Mouse (Mus musculus) cerebellum, adult 2 months (tissue): Measurements from ENCODE around the gene Hdac11.

Source experiments
- CTCF ChIP-seq: fragments of 200-500 bp; IDR thresholded peaks from 2 replicates; pipeline ENCODE4 v1.5.1; 2011; ENCODE audit warnings: low read depth, mild to moderate bottlenecking, control low read depth, low read length, moderate library complexity, borderline replicate concordance; ENCODE audit not compliant: insufficient read depth
- POLR2A ChIP-seq: fragments of 200-500 bp; IDR thresholded peaks from 2 replicates; pipeline ENCODE4 v1.6.1; 2011; ENCODE audit warnings: low read length, control low read depth, borderline replicate concordance; ENCODE audit not compliant: insufficient read depth

- no peak for TF ChIP-seq POLR2A
- TF ChIP-seq CTCF, result no peak
Measured at GRCm38 (mm10) chr6:91212571-91212970, 56.1 kb downstream of the Hdac11 start.
